Mouse (Mus musculus) megakaryocyte, embryonic 14.5 days (primary cell): ENCODE data around the gene Gm20604.

ENCODE experiments used
- FLI1 ChIP-seq: IDR thresholded peaks from 2 replicates; pipeline ENCODE4 v1.6.1; 2012; ENCODE audit warnings: low read length, inconsistent platforms, mixed read lengths
- GATA1 ChIP-seq: IDR thresholded peaks from 3 replicates; pipeline ENCODE4 v1.6.1; 2012; ENCODE audit warnings: mixed read lengths, low read length, inconsistent platforms, borderline replicate concordance

- TF ChIP-seq GATA1 (no peak), FLI1 (no peak)
Measured at GRCm38 (mm10) chr12:102703441-102703840, 55.0 kb downstream of the Gm20604 start.
